Mouse (Mus musculus): Measurements from ENCODE around the gene Prpsap1. TPM values are rescaled to one million over a fixed set of nuclear protein-coding genes. Genes with fewer than 3 reads are reported as not detected.

Prpsap1 gene
- polyA plus RNA-seq, 1 experiment, result 129 TPM

GRCm38 (mm10) chr11:116466141-116466540 lies 27.9 kb downstream of the Prpsap1 start, which contains the start of gene Qrich2:
TSS of gene Qrich2 (minus strand) at chr11:116466241.
- WGBS, result 68% methylated on average over 20 of the region's 20 CpGs
- TF ChIP-seq CTCF (IDR thresholded peaks at IDR 0.05; ENCODE audit: borderline replicate concordance, insufficient read depth, low read depth, low read length) (no peak), POLR2A (IDR thresholded peaks at IDR 0.05; ENCODE audit: borderline replicate concordance, insufficient read depth, low read length) (no peak)

DNA sequence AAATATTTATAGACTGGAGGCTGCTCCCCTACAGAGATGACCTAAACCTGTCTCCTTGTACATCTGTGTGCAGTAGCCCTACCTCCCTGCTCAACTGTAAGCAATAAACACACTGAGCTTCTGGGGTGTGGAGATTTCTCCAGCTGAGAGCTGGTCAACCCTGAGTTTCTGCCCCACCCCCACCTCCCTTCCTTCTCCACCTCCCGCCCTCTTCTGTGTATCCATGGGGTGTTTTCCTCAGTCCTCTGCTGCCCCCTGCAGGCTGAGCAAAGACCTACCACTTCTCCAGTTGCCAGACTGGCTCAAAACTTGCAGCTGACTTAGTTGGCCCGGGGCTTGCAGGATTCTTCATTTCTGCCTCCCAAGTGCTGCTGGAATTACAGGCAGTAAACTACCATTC lies 30.2 kb downstream of the Prpsap1 start:
- WGBS, result 2% methylated on average over 2 of the region's 2 CpGs
- DNase-seq, result peak; percentile 68 to 82
- H3K4me1 ChIP-seq (ENCODE audit: control insufficient read depth, insufficient read depth, low read length), result no peaks in the 10 kb centered on the region
- no peaks in the 10 kb centered on the region for H3K27me3 ChIP-seq (ENCODE audit: control insufficient read depth, insufficient read depth, low read length)
- H3K4me3 ChIP-seq (replicated peaks; ENCODE audit: insufficient read depth, low read depth, low read length), result no peak overlapping the region
- TF ChIP-seq POLR2A (IDR thresholded peaks at IDR 0.05; ENCODE audit: borderline replicate concordance, insufficient read depth, low read length), result no peak
- TF ChIP-seq CTCF (IDR thresholded peaks at IDR 0.05; ENCODE audit: borderline replicate concordance, insufficient read depth, low read depth, low read length), result peak; percentile 80
- H3K27ac ChIP-seq (ENCODE audit: insufficient read depth, low read length), result no peak overlapping the region

More at GRCm38 (mm10) chr11:116466141-116466540, 27.9 kb downstream of the Prpsap1 start, which contains the start of gene Qrich2:
- no peak for DNase-seq
- no peaks in the 10 kb centered on the region for H3K27me3 ChIP-seq (ENCODE audit: control insufficient read depth, insufficient read depth, low read length)
- no peak within 1 kb of the TSS for H3K4me3 ChIP-seq (replicated peaks; ENCODE audit: insufficient read depth, low read depth, low read length)
- no peak within 1 kb of the TSS for H3K27ac ChIP-seq (ENCODE audit: insufficient read depth, low read length)
- H3K4me1 ChIP-seq (ENCODE audit: control insufficient read depth, insufficient read depth, low read length), result no peaks in the 10 kb centered on the region

GRCm38 (mm10) chr11:116463338-116463737 lies 30.7 kb downstream of the Prpsap1 start:
- no peak overlapping the region for H3K4me3 ChIP-seq (replicated peaks; ENCODE audit: insufficient read depth, low read depth, low read length)
- 75% methylated on average over 5 of the region's 5 CpGs for WGBS
- no peaks in the 10 kb centered on the region for H3K4me1 ChIP-seq (ENCODE audit: control insufficient read depth, insufficient read depth, low read length)
- no peaks in the 10 kb centered on the region for H3K27me3 ChIP-seq (ENCODE audit: control insufficient read depth, insufficient read depth, low read length)
- no peak overlapping the region for H3K27ac ChIP-seq (ENCODE audit: insufficient read depth, low read length)
- TF ChIP-seq CTCF (IDR thresholded peaks at IDR 0.05; ENCODE audit: borderline replicate concordance, insufficient read depth, low read depth, low read length), result no peak
- no peak for TF ChIP-seq POLR2A (IDR thresholded peaks at IDR 0.05; ENCODE audit: borderline replicate concordance, insufficient read depth, low read length)
- no peak for DNase-seq

- no peak overlapping the region for H3K27ac ChIP-seq (ENCODE audit: insufficient read depth, low read length)
- no peak for TF ChIP-seq CTCF (IDR thresholded peaks at IDR 0.05; ENCODE audit: borderline replicate concordance, insufficient read depth, low read depth, low read length)
- no peak for TF ChIP-seq POLR2A (IDR thresholded peaks at IDR 0.05; ENCODE audit: borderline replicate concordance, insufficient read depth, low read length)
- WGBS, result 65% methylated on average over 4 of the region's 4 CpGs
- H3K4me1 ChIP-seq (ENCODE audit: control insufficient read depth, insufficient read depth, low read length), result no peaks in the 10 kb centered on the region
- H3K4me3 ChIP-seq (replicated peaks; ENCODE audit: insufficient read depth, low read depth, low read length), result no peak overlapping the region
- DNase-seq, result no peak
- H3K27me3 ChIP-seq (ENCODE audit: control insufficient read depth, insufficient read depth, low read length), result no peaks in the 10 kb centered on the region
These were observed 34.2 kb downstream of the Prpsap1 start for GRCm38 (mm10) chr11:116459786-116460185.

DNA sequence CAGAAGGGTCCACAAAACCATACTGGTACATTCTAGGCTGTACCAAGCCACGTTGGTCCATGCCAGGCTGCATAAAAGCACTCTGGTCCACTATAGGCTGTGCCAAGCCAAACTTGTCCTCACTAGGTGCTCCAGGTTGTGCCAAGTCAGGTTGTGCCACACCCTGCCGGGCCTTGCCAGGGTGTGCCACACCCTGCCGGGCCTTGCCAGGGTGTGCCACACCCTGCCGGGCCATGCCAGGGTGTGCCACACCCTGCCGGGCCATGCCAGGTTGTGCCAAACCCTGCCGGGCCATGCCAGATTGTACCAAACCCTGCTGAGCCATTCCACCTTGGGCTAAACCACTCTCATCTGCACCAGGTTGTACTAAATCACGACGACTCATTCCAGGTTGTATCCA lies 37.8 kb downstream of the Prpsap1 start:
- DNase-seq, result no peak
- no peak overlapping the region for H3K27ac ChIP-seq (ENCODE audit: insufficient read depth, low read length)
- H3K4me3 ChIP-seq (replicated peaks; ENCODE audit: insufficient read depth, low read depth, low read length), result no peak overlapping the region
- no peaks in the 10 kb centered on the region for H3K27me3 ChIP-seq (ENCODE audit: control insufficient read depth, insufficient read depth, low read length)
- 59% methylated on average over 8 of the region's 8 CpGs for WGBS
- no peaks in the 10 kb centered on the region for H3K4me1 ChIP-seq (ENCODE audit: control insufficient read depth, insufficient read depth, low read length)
- no peak for TF ChIP-seq POLR2A (IDR thresholded peaks at IDR 0.05; ENCODE audit: borderline replicate concordance, insufficient read depth, low read length)
- no peak for TF ChIP-seq CTCF (IDR thresholded peaks at IDR 0.05; ENCODE audit: borderline replicate concordance, insufficient read depth, low read depth, low read length)

DNA sequence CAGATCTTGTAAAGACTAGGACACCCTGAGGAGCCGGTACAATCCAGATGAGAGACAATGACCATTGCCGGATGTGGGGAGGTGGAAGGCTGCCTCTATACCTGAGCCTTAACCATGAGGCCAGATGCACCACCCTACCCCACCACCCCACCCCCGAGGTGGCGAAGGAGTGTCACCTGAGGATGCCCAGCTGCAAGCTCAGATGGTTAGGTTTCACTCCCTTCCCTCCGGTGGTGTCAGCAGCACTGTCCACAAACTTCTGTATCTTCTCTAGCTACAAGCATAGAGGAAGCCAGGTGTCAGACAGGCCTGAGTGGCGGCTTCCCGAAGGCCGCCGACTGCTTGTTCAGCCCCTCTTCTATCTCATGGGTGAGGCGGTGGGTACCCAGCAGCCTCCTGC lies 40.1 kb downstream of the Prpsap1 start:
- DNase-seq, result no peak
- H3K4me3 ChIP-seq (replicated peaks; ENCODE audit: insufficient read depth, low read depth, low read length), result no peak overlapping the region
- H3K27ac ChIP-seq (ENCODE audit: insufficient read depth, low read length), result no peak overlapping the region
- WGBS, result 89% methylated on average over 10 of the region's 10 CpGs
- no peak for TF ChIP-seq CTCF (IDR thresholded peaks at IDR 0.05; ENCODE audit: borderline replicate concordance, insufficient read depth, low read depth, low read length)
- TF ChIP-seq POLR2A (IDR thresholded peaks at IDR 0.05; ENCODE audit: borderline replicate concordance, insufficient read depth, low read length), result no peak
- H3K27me3 ChIP-seq (ENCODE audit: control insufficient read depth, insufficient read depth, low read length), result no peaks in the 10 kb centered on the region
- peaks cover 3% of the 10 kb centered on the region for H3K4me1 ChIP-seq (ENCODE audit: control insufficient read depth, insufficient read depth, low read length)

GRCm38 (mm10) chr11:116449341-116449740 lies 44.7 kb downstream of the Prpsap1 start:
- TF ChIP-seq POLR2A (IDR thresholded peaks at IDR 0.05; ENCODE audit: borderline replicate concordance, insufficient read depth, low read length), result no peak
- TF ChIP-seq CTCF (IDR thresholded peaks at IDR 0.05; ENCODE audit: borderline replicate concordance, insufficient read depth, low read depth, low read length), result no peak
- Histone ChIP-seq H3K4me1 (ENCODE audit: control insufficient read depth, insufficient read depth, low read length) (peaks cover 10% of the 10 kb centered on the region), H3K27ac (ENCODE audit: insufficient read depth, low read length) (no peak overlapping the region), H3K4me3 (replicated peaks; ENCODE audit: insufficient read depth, low read depth, low read length) (no peak overlapping the region), H3K27me3 (ENCODE audit: control insufficient read depth, insufficient read depth, low read length) (no peaks in the 10 kb centered on the region)
- 48% methylated on average over 3 of the region's 3 CpGs for WGBS
- DNase-seq, result peak in 1 of 2 experiments; percentile 51

DNA sequence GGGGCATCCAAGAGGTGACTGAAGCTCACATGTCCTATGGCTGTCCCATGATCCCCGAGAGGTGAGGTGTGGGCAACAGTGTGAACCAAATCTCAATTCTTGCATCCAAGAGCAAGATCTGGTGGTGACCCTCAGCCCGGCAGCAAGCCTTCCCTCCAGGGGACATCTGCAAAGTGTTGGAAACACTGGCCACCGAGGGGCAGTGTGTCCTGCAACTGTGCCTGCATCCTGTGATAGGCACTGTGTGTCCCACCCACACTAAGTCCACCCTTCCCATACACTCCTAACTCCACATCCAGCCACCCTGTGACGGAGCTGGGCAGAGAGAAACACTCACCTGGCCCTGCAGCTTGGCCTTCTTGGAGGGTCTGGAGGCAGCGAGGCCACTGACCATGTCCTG lies 46.2 kb downstream of the Prpsap1 start:
- DNase-seq, result no peak
- 75% methylated on average over 5 of the region's 5 CpGs for WGBS
- TF ChIP-seq CTCF (IDR thresholded peaks at IDR 0.05; ENCODE audit: borderline replicate concordance, insufficient read depth, low read depth, low read length) (no peak), POLR2A (IDR thresholded peaks at IDR 0.05; ENCODE audit: borderline replicate concordance, insufficient read depth, low read length) (no peak)
- no peak overlapping the region for H3K4me3 ChIP-seq (replicated peaks; ENCODE audit: insufficient read depth, low read depth, low read length)
- H3K27ac ChIP-seq (ENCODE audit: insufficient read depth, low read length), result no peak overlapping the region
- peaks cover 10% of the 10 kb centered on the region for H3K4me1 ChIP-seq (ENCODE audit: control insufficient read depth, insufficient read depth, low read length)
- H3K27me3 ChIP-seq (ENCODE audit: control insufficient read depth, insufficient read depth, low read length), result no peaks in the 10 kb centered on the region
